Mouse (Mus musculus) erythroblast, embryonic 14.5 days (primary cell): ENCODE results near the gene Camsap2.

Experiments
- GATA1 ChIP-seq: IDR thresholded peaks from 2 replicates; pipeline ENCODE4 v1.6.1; 2012; ENCODE audit warnings: low read length, inconsistent platforms, mixed read lengths
- TAL1 ChIP-seq: IDR thresholded peaks from 3 replicates; pipeline ENCODE4 v1.6.1; 2012; ENCODE audit warnings: low read length, inconsistent platforms, mixed read lengths

- no peak for TF ChIP-seq GATA1
- TF ChIP-seq TAL1: no peak
Measured at GRCm38 (mm10) chr1:136263355-136263754, 82.5 kb downstream of the Camsap2 start.
